Mouse (Mus musculus) hindbrain, embryonic 16.5 days (tissue): ENCODE data around the gene Nmrk2. TPM values are rescaled to one million over a fixed set of nuclear protein-coding genes. Genes with fewer than 3 reads are reported as not detected.
A peak's percentile ranks its signal among the peaks of the same experiment; 100 is the strongest.
"Not testable (repeated sequence)": the region's sequence is repeated elsewhere in the genome, so short reads cannot be mapped to it uniquely, and the experiment has no call there.

Source experiments
- ATAC-seq: fragments of 200-750 bp; cut with Nextera tagmentation; 2 replicates; pipeline ENCODE4 v1.8.0; 2017; ENCODE audit warnings: moderate TSS enrichment, moderate library complexity
- H3K27ac ChIP-seq: fragments of 300-500 bp; sonication (generic); 2 replicates; pipeline ENCODE4 v1.5.1; 2014; ENCODE audit warnings: low read depth, mild to moderate bottlenecking, control low read depth, low read length, moderate library complexity
- H3K27me3 ChIP-seq: fragments of 300-500 bp; sonication (generic); replicated peaks from 2 replicates; pipeline ENCODE4 v1.6.1; 2014; ENCODE audit warnings: low read length; ENCODE audit not compliant: control insufficient read depth, insufficient read depth
- H3K36me3 ChIP-seq: fragments of 300-500 bp; sonication (generic); 2 replicates; pipeline ENCODE4 v1.6.1; 2014; ENCODE audit warnings: mild to moderate bottlenecking, low read length, moderate library complexity, mixed read lengths; ENCODE audit not compliant: control insufficient read depth, insufficient read depth
- H3K4me1 ChIP-seq: fragments of 300-500 bp; sonication (generic); 2 replicates; pipeline ENCODE4 v1.6.1; 2014; ENCODE audit warnings: low read depth, low read length; ENCODE audit not compliant: control insufficient read depth, insufficient read depth
- H3K4me2 ChIP-seq: fragments of 300-500 bp; sonication (generic); 2 replicates; pipeline ENCODE4 v1.6.1; 2014; ENCODE audit warnings: mild to moderate bottlenecking, low read length, control low read depth, moderate library complexity
- H3K4me3 ChIP-seq: fragments of 300-500 bp; sonication (generic); 2 replicates; pipeline ENCODE4 v1.5.1; 2014; ENCODE audit warnings: mild to moderate bottlenecking, low read length, control low read depth, moderate library complexity
- H3K9ac ChIP-seq: fragments of 300-500 bp; sonication (generic); 2 replicates; pipeline ENCODE4 v1.6.1; 2014; ENCODE audit warnings: low read depth, mild to moderate bottlenecking, control low read depth, low read length, moderate library complexity
- H3K9me3 ChIP-seq: fragments of 300-500 bp; sonication (generic); 2 replicates; pipeline ENCODE4 v1.6.1; 2014; ENCODE audit warnings: mild to moderate bottlenecking, low read length, moderate library complexity; ENCODE audit not compliant: control insufficient read depth
- WGBS: fragments of 180-500 bp; shearing (Covaris S2); extraction: QIAGEN DNeasy Blood & Tissue Kit; methylation state at CpG from one replicate; pipeline ENCODE4 v1.1.7; 2014; 5-methylcytosine and 5-hydroxymethylcytosine counted together
- polyA plus RNA-seq: library from polyadenylated mRNA; unstranded; fragments of >200 nt; fragmentation: Nextera tagmentation; extraction: Ambion mirVana; gene quantifications from 2 replicates; pipeline ENCODE4 v1.2.1, GENCODE M21; 2015

Gene Nmrk2
- polyA plus RNA-seq, 1 experiment from 2014 or later, result 0.24 TPM

DNA sequence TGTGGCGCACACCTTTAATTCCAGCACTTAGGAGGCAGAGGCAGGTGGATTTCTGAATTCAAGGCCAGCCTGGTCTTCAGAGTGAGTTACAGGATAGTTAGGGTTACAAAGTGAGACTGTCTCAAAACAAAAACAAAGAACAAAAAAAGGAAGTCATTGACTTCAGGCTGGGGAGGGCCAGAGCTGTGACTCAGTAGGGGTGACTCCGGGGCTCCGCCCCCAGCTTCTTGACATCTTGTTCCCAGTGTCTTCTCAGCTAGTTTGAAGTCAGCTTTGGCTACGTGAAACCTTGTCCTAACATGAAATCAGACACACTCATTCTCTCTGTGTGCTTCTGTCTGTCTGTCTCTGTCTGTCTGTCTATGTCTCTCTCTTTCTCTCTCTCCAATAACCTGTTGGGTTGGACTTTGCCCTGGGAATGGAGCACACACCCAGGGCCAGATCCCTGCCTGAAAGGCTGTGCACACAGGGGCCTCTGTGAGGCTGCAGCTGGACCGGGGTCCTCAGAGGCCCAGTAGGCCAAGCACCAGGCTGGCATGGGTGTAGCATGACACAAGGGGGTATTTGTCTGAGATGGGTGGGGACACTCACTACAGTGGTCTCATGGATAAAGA, 19.7 kb upstream of the Nmrk2 start:
- H3K9me3 ChIP-seq, result no peaks in the 10 kb centered on the region
- H3K36me3 ChIP-seq, result peaks cover 30% of the 10 kb centered on the region
- no peak overlapping the region for H3K4me2 ChIP-seq
- no peaks in the 10 kb centered on the region for H3K27me3 ChIP-seq
- no peaks in the 10 kb centered on the region for H3K4me1 ChIP-seq
- H3K4me3 ChIP-seq, result no peak overlapping the region
- H3K9ac ChIP-seq, result no peak overlapping the region
- H3K27ac ChIP-seq, result no peak overlapping the region
- no peak for ATAC-seq
- WGBS, result 83% methylated on average over 5 of the region's 5 CpGs

GRCm38 (mm10) chr10:81217964-81218363, 16.1 kb upstream of the Nmrk2 start:
- 36% methylated on average over 7 of the region's 7 CpGs for WGBS
- Histone ChIP-seq H3K9me3 (no peaks in the 10 kb centered on the region), H3K9ac (no peak overlapping the region), H3K4me2 (no peak overlapping the region), H3K36me3 (peaks cover 52% of the 10 kb centered on the region), H3K27ac (no peak overlapping the region), H3K4me3 (no peak overlapping the region), H3K4me1 (no peaks in the 10 kb centered on the region), H3K27me3 (no peaks in the 10 kb centered on the region)
- peak; percentile 50; the same call in 1 of the 2 replicates for ATAC-seq

- not testable (repeated sequence) for H3K9ac ChIP-seq, ATAC-seq, H3K9me3 ChIP-seq, H3K27ac ChIP-seq, H3K4me2 ChIP-seq, H3K4me1 ChIP-seq, H3K27me3 ChIP-seq, H3K4me3 ChIP-seq
- peaks cover 59% of the 10 kb centered on the region for H3K36me3 ChIP-seq
- WGBS, result 22% methylated on average over 1 of the region's 1 CpGs
Measured at GRCm38 (mm10) chr10:81217267-81217666, 15.4 kb upstream of the Nmrk2 start.

- ATAC-seq, result no peak
- Histone ChIP-seq H3K4me2 (no peak overlapping the region), H3K9ac (no peak overlapping the region), H3K36me3 (peaks cover 64% of the 10 kb centered on the region), H3K9me3 (peaks cover 3% of the 10 kb centered on the region; the same call in 1 of the 2 replicates), H3K4me1 (no peaks in the 10 kb centered on the region), H3K4me3 (no peak overlapping the region), H3K27me3 (no peaks in the 10 kb centered on the region), H3K27ac (no peak overlapping the region)
- 82% methylated on average over 6 of the region's 6 CpGs for WGBS
Measured at GRCm38 (mm10) chr10:81216810-81217209, 15.0 kb upstream of the Nmrk2 start.

DNA sequence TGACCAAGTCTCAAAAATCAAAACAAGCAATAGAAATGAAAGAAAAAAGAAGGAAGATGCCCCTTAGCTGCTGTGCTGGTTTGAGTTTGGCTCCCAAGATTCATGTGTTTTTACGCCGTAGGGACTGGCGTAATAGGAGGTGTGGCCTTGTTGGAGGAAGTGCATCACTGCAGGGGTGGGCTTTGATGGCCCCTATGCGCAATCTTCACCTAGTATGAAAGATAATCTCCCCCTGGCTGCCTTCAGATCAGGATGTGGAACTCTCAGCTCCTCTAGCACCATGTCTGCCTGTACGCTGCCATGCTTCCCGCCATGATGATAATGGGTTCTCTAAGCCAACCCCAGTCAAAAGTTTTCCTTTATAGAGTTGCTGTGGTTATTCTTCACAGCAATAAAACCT, 14.4 kb upstream of the Nmrk2 start:
- WGBS, result 89% methylated on average over 6 of the region's 6 CpGs
- no peak overlapping the region for H3K4me2 ChIP-seq
- H3K9me3 ChIP-seq, result peaks cover 3% of the 10 kb centered on the region; the same call in 1 of the 2 replicates

DNA sequence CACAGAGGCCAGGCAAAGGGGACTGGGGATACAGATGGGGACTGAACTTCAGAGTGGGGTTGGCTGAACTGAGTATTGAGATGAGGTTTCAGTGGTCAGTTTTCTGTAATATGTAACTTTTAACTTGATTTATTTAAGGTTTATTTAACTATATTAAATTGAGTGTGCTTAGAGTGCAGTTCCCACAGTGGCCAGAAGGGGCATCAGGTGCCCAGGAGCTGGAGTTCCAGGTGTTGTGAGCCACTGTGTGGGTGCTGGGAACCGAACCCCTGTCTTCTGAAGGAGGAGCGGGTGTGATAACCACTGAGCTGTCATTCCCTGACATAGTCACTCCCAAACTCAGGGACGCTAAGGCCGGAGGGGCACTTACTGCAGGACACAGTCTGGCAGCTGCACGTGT, 8.3 kb upstream of the Nmrk2 start:
- no peak for ATAC-seq
- peaks cover 61% of the 10 kb centered on the region for H3K36me3 ChIP-seq

More for the DNA sequence above, 14.4 kb upstream of the Nmrk2 start:
- Histone ChIP-seq H3K4me3 (no peak overlapping the region), H3K9ac (no peak overlapping the region), H3K27me3 (no peaks in the 10 kb centered on the region), H3K27ac (no peak overlapping the region), H3K36me3 (peaks cover 65% of the 10 kb centered on the region), H3K4me1 (no peaks in the 10 kb centered on the region)
- ATAC-seq, result no peak

DNA sequence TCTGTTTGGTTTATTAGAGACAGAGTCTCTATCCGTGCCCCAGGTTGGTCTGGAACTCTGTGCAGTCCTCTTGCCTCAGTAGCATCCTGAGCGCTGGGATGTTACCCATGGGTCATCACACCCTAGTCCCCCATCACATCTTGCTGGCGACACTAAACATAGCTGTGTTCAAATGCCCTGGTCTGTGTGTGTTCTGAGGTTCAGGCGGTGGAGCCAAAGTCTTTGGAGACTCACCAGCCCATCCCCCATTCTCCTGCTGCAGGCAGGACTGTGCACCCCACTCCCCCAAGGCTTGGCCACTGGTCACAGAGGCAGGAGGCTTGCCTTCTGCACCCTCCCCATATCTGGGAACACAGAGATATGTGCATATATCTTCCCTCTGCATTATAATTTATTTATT, 2.3 kb upstream of the Nmrk2 start:
- WGBS, result 71% methylated on average over 4 of the region's 4 CpGs
- Histone ChIP-seq H3K4me1 (no peaks in the 10 kb centered on the region), H3K9ac (no peak overlapping the region), H3K27ac (no peak overlapping the region), H3K4me3 (no peak overlapping the region), H3K9me3 (no peaks in the 10 kb centered on the region), H3K36me3 (peaks cover 12% of the 10 kb centered on the region; the same call in 1 of the 2 replicates), H3K4me2 (no peak overlapping the region), H3K27me3 (no peaks in the 10 kb centered on the region; the same call in 1 of the 2 replicates)
- peak; percentile 21; the same call in 1 of the 2 replicates for ATAC-seq

More for the DNA sequence above, 8.3 kb upstream of the Nmrk2 start:
- Histone ChIP-seq H3K27ac (no peak overlapping the region), H3K9me3 (peaks cover 3% of the 10 kb centered on the region; the same call in 1 of the 2 replicates), H3K27me3 (no peaks in the 10 kb centered on the region), H3K4me1 (no peaks in the 10 kb centered on the region), H3K4me2 (no peak overlapping the region), H3K9ac (no peak overlapping the region), H3K4me3 (no peak overlapping the region)
- 100% methylated on average over 5 of the region's 5 CpGs for WGBS

GRCm38 (mm10) chr10:81202978-81203720, 1.3 kb upstream of the Nmrk2 start:
- H3K27me3 ChIP-seq, result no peaks in the 10 kb centered on the region; the same call in 1 of the 2 replicates
- peak; percentile 7; the same call in 1 of the 2 replicates for ATAC-seq
- H3K4me1 ChIP-seq, result no peaks in the 10 kb centered on the region
- no peak overlapping the region for H3K9ac ChIP-seq
- 66% methylated on average over 8 of the region's 8 CpGs for WGBS
- H3K4me2 ChIP-seq, result no peak overlapping the region
- no peaks in the 10 kb centered on the region for H3K9me3 ChIP-seq
- H3K27ac ChIP-seq, result 0 out of 2 replicates have a peak overlapping the region, but pooled peaks have one; percentile 16
- H3K4me3 ChIP-seq, result no peak overlapping the region
- peaks cover 8% of the 10 kb centered on the region; the same call in 1 of the 2 replicates for H3K36me3 ChIP-seq

GRCm38 (mm10) chr10:81200605-81201287, 1.1 kb downstream of the Nmrk2 start:
- Histone ChIP-seq H3K27ac (no peak overlapping the region), H3K36me3 (no peaks in the 10 kb centered on the region), H3K27me3 (peaks cover 11% of the 10 kb centered on the region), H3K9ac (no peak overlapping the region), H3K4me3 (no peak overlapping the region), H3K9me3 (no peaks in the 10 kb centered on the region), H3K4me1 (no peaks in the 10 kb centered on the region), H3K4me2 (no peak overlapping the region)
- ATAC-seq, result no peak
- WGBS, result 79% methylated on average over 20 of the region's 20 CpGs
